Mouse (Mus musculus): ENCODE data around the gene Tmem102. TPM values are rescaled to one million over a fixed set of nuclear protein-coding genes. Genes with fewer than 3 reads are reported as not detected.
A peak's percentile ranks its signal among the peaks of the same experiment; 100 is the strongest.

The Tmem102 gene
- polyA plus RNA-seq, 1 experiment from 2014 or later, result 4.4 TPM

GRCm38 (mm10) chr11:69763551-69763950 is 41.9 kb downstream of the Tmem102 start:
- 77% methylated on average over 7 of the region's 7 CpGs for WGBS (ENCODE audit: insufficient replicate concordance)
- ATAC-seq, result no peak
- no peak overlapping the region for H3K4me2 ChIP-seq (ENCODE audit: low read depth, low read length)

DNA sequence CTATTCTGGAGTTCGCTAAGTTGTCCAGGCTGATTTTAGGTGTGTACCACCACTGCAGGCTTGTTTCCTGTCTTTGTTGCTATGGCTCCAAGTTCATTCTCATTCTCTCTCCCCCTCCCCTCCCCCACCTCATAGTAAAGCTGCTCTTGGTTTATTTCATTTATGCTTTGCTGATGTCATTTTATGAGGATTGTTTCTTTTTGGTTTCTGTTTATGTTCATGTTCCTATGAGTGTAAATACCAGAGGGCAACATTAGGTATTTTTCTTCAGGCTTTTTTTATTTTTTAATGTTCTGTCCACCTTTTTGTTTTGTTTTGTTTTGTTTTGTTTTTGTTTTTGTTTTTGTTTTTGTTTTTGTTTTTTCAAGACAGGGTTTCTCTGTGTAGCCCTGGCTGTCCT is 43.6 kb downstream of the Tmem102 start, which contains the start of gene Slc35g3:
Slc35g3 (minus strand) TSS at position 101 of the 400 bp plus-strand sequence.
- Histone ChIP-seq H3K27me3 (ENCODE audit: insufficient read depth, low read length) (no peaks in the 10 kb centered on the region), H3K36me3 (replicated peaks; ENCODE audit: insufficient read depth, low read length) (no peaks in the 10 kb centered on the region), H3K9ac (replicated peaks) (no peak within 1 kb of the TSS), H3K4me2 (ENCODE audit: low read depth, low read length) (no peak within 1 kb of the TSS), H3K4me1 (ENCODE audit: insufficient read depth) (peaks cover 23% of the 10 kb centered on the region), H3K27ac (ENCODE audit: low read depth) (no peak within 1 kb of the TSS), H3K9me3 (ENCODE audit: low read length) (no peaks in the 10 kb centered on the region), H3K4me3 (ENCODE audit: low read depth, low read length) (no peak within 1 kb of the TSS)
- ATAC-seq (no peak), DNase-seq (no peak)
- 62% methylated on average over 1 of the region's 1 CpGs for WGBS (ENCODE audit: insufficient replicate concordance)
- no peak for TF ChIP-seq CTCF (IDR thresholded peaks at IDR 0.05; ENCODE audit: low read depth)
- no peak for TF ChIP-seq EP300 (IDR thresholded peaks at IDR 0.05; ENCODE audit: low read depth)

More at GRCm38 (mm10) chr11:69763551-69763950, 41.9 kb downstream of the Tmem102 start:
- no peaks in the 10 kb centered on the region for H3K36me3 ChIP-seq (replicated peaks; ENCODE audit: insufficient read depth, low read length)
- H3K27ac ChIP-seq (ENCODE audit: low read depth), result no peak overlapping the region
- H3K4me1 ChIP-seq (ENCODE audit: insufficient read depth), result peaks cover 22% of the 10 kb centered on the region
- TF ChIP-seq CTCF (IDR thresholded peaks at IDR 0.05; ENCODE audit: low read depth) (peak; percentile 54), EP300 (IDR thresholded peaks at IDR 0.05; ENCODE audit: low read depth) (no peak)
- H3K9me3 ChIP-seq (ENCODE audit: low read length), result no peaks in the 10 kb centered on the region
- H3K4me3 ChIP-seq (ENCODE audit: low read depth, low read length), result no peak overlapping the region
- H3K27me3 ChIP-seq (ENCODE audit: insufficient read depth, low read length), result no peaks in the 10 kb centered on the region
- no peak for DNase-seq
- no peak overlapping the region for H3K9ac ChIP-seq (replicated peaks)

GRCm38 (mm10) chr11:69760901-69761200 is 44.6 kb downstream of the Tmem102 start:
- TF ChIP-seq CTCF (IDR thresholded peaks at IDR 0.05; ENCODE audit: low read depth) (no peak), EP300 (IDR thresholded peaks at IDR 0.05; ENCODE audit: low read depth) (no peak)
- no peak overlapping the region for H3K4me2 ChIP-seq (ENCODE audit: low read depth, low read length)
- H3K9ac ChIP-seq (replicated peaks), result no peak overlapping the region
- DNase-seq (no peak), ATAC-seq (no peak)
- H3K27ac ChIP-seq (ENCODE audit: low read depth), result no peak overlapping the region
- no peaks in the 10 kb centered on the region for H3K9me3 ChIP-seq (ENCODE audit: low read length)
- peaks cover 28% of the 10 kb centered on the region for H3K4me1 ChIP-seq (ENCODE audit: insufficient read depth)
- WGBS (ENCODE audit: insufficient replicate concordance), result 93% methylated on average over 7 of the region's 7 CpGs
- no peaks in the 10 kb centered on the region for H3K36me3 ChIP-seq (replicated peaks; ENCODE audit: insufficient read depth, low read length)
- no peaks in the 10 kb centered on the region for H3K27me3 ChIP-seq (ENCODE audit: insufficient read depth, low read length)
- H3K4me3 ChIP-seq (ENCODE audit: low read depth, low read length), result no peak overlapping the region

- 79% methylated on average over 14 of the region's 14 CpGs for WGBS (ENCODE audit: insufficient replicate concordance)
- peak overlapping the region; percentile 96 for H3K4me2 ChIP-seq (ENCODE audit: low read depth, low read length)
- TF ChIP-seq CTCF (IDR thresholded peaks at IDR 0.05; ENCODE audit: low read depth), result no peak
- TF ChIP-seq EP300 (IDR thresholded peaks at IDR 0.05; ENCODE audit: low read depth), result no peak
- ATAC-seq (no peak), DNase-seq (no peak)
- H3K27ac ChIP-seq (ENCODE audit: low read depth), result 0 out of 2 replicates have a peak overlapping the region, but pooled peaks have one; percentile 95
- no peak overlapping the region for H3K9ac ChIP-seq (replicated peaks)
- peak overlapping the region; percentile 71 for H3K4me3 ChIP-seq (ENCODE audit: low read depth, low read length)
- H3K36me3 ChIP-seq (replicated peaks; ENCODE audit: insufficient read depth, low read length), result no peaks in the 10 kb centered on the region
- H3K4me1 ChIP-seq (ENCODE audit: insufficient read depth), result peaks cover 30% of the 10 kb centered on the region
- H3K9me3 ChIP-seq (ENCODE audit: low read length), result no peaks in the 10 kb centered on the region
- H3K27me3 ChIP-seq (ENCODE audit: insufficient read depth, low read length), result no peaks in the 10 kb centered on the region
Measured at GRCm38 (mm10) chr11:69760160-69760900, 45.1 kb downstream of the Tmem102 start.

- under 1% methylated on average over 37 of the region's 37 CpGs for WGBS (ENCODE audit: insufficient replicate concordance)
- Histone ChIP-seq H3K36me3 (replicated peaks; ENCODE audit: insufficient read depth, low read length) (no peaks in the 10 kb centered on the region), H3K4me1 (ENCODE audit: insufficient read depth) (peaks cover 31% of the 10 kb centered on the region), H3K4me2 (ENCODE audit: low read depth, low read length) (peak overlapping the region; percentile 96), H3K27me3 (ENCODE audit: insufficient read depth, low read length) (no peaks in the 10 kb centered on the region), H3K9me3 (ENCODE audit: low read length) (no peaks in the 10 kb centered on the region), H3K4me3 (ENCODE audit: low read depth, low read length) (peak overlapping the region; percentile 71), H3K9ac (replicated peaks) (peak overlapping the region; percentile 88), H3K27ac (ENCODE audit: low read depth) (peak overlapping the region; percentile 95)
- peak; percentile 85 for ATAC-seq
- DNase-seq, result peak; percentile 92
- TF ChIP-seq CTCF (IDR thresholded peaks at IDR 0.05; ENCODE audit: low read depth), result no peak
- no peak for TF ChIP-seq EP300 (IDR thresholded peaks at IDR 0.05; ENCODE audit: low read depth)
Measured at GRCm38 (mm10) chr11:69758971-69759721, 46.3 kb downstream of the Tmem102 start.

DNA sequence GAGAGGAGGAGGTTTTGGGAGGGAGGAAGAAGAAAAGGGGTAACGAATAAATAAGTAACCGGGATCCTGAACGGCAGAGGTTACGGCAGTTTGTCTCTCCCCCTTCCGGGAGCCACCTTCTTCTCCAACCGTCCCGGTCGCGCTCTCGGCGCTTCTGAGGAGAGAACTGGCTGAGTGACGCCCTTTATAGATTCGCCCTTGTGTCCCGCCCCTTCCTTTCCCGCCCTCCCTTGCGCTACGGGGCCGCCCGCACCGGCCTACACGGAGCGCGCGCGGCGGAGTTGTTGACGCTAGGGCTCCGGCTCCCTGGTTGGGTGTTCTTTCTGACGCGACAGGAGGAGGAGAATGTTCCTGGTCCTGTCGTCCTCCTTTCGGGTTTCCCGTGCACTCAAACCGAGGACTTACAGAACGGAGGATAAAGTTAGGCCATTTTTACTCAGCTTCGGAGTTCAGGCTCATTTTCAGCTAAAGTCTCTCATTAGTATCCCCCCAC is 46.9 kb downstream of the Tmem102 start, which contains the start of gene Polr2a:
Polr2a (minus strand) TSS at position 160 of the 493 bp plus-strand sequence.
- Histone ChIP-seq H3K27me3 (ENCODE audit: insufficient read depth, low read length) (no peaks in the 10 kb centered on the region), H3K36me3 (replicated peaks; ENCODE audit: insufficient read depth, low read length) (no peaks in the 10 kb centered on the region), H3K4me1 (ENCODE audit: insufficient read depth) (peaks cover 31% of the 10 kb centered on the region), H3K4me3 (ENCODE audit: low read depth, low read length) (peak within 1 kb of the TSS; percentile 71), H3K9ac (replicated peaks) (peak within 1 kb of the TSS; percentile 88), H3K9me3 (ENCODE audit: low read length) (no peaks in the 10 kb centered on the region), H3K4me2 (ENCODE audit: low read depth, low read length) (peak within 1 kb of the TSS; percentile 96), H3K27ac (ENCODE audit: low read depth) (peak within 1 kb of the TSS; percentile 95)
- peak; percentile 99 for DNase-seq
- 0% methylated on average over 35 of the region's 36 CpGs for WGBS (ENCODE audit: insufficient replicate concordance)
- peak; percentile 93 for ATAC-seq
- TF ChIP-seq CTCF (IDR thresholded peaks at IDR 0.05; ENCODE audit: low read depth) (no peak), EP300 (IDR thresholded peaks at IDR 0.05; ENCODE audit: low read depth) (peak; percentile 80)
